Comparison of ENCODE assay signal across 9 mouse cellular contexts in the genomic region with DNA sequence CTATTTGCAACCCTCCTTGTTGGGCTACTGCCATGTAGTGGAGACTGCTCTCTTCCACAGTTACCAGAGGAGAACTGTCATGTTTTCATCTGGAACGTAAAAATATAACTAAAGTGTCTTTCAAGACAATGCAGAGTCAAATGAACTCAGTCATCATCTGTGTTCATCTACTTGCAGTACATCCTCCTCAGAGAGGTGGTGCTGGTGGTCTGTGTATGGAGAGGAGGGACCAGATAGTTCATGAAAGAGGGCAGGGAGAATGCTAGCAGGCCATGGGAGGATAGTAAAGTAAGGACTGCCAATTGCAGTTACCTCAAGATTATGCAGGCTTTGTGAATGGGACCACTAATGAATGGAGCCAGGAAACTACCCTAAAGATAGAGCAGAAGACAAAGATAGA.
A peak's percentile ranks its signal among the peaks of the same experiment; 100 is the strongest.
DNase-seq lines count a peak whose midpoint lies in the region.
"Had no signal": no experiment of that assay in that cellular context is flagged by ENCODE, and none has a peak within 500 bp of the region (broad histone marks: within the 10 kb centered on the region; RNA-seq: fewer than 3 reads in every experiment).

No protein-coding gene starts in this region.

- H3K27ac ChIP-seq in forebrain, embryonic 10.5 days: no peak overlapping the region
- H3K27ac ChIP-seq: limb, embryonic 15.5 days; stomach, embryonic 15.5 days had no signal

- no peak overlapping the region for H3K4me3 ChIP-seq in forebrain, embryonic 10.5 days
- H3K4me3 ChIP-seq: limb, embryonic 15.5 days; stomach, embryonic 15.5 days had no signal

- 73% methylated on average over 1 of the region's 1 CpGs for WGBS in forebrain, embryonic 10.5 days

- no peaks in the 10 kb centered on the region for H3K36me3 ChIP-seq in forebrain, embryonic 10.5 days (replicated peaks)
- H3K36me3 ChIP-seq: limb, embryonic 15.5 days; stomach, embryonic 15.5 days had no signal

- peaks cover 5% of the 10 kb centered on the region for H3K9me3 ChIP-seq in forebrain, embryonic 10.5 days
- H3K9me3 ChIP-seq: limb, embryonic 15.5 days; stomach, embryonic 15.5 days had no signal

- peak; percentile 8 to 18 for DNase-seq in kidney, postnatal 4 days
- DNase-seq in kidney, adult 11 months: no peak
- peak; percentile 78 for DNase-seq in brain, adult 2 months (ENCODE audit: low read depth, low spot score)
- DNase-seq in cerebellum, adult 9-11 months: peak; percentile 12
- DNase-seq in retina, embryonic 14.5 days (ENCODE audit: low spot score): peak; percentile 31
- DNase-seq in forebrain, embryonic 10.5 days (ENCODE audit: extremely low spot score, low spot score): no peak
- DNase-seq in spleen, adult 12 weeks (ENCODE audit: low spot score): no peak

- H3K27me3 ChIP-seq in forebrain, embryonic 10.5 days (ENCODE audit: poor library complexity, severe bottlenecking): no peaks in the 10 kb centered on the region
- H3K27me3 ChIP-seq: limb, embryonic 15.5 days; stomach, embryonic 15.5 days had no signal

- H3K4me1 ChIP-seq in forebrain, embryonic 10.5 days: no peaks in the 10 kb centered on the region
- H3K4me1 ChIP-seq: limb, embryonic 15.5 days; stomach, embryonic 15.5 days had no signal

Comparison
In these comparisons a context has a peak if more than half of its experiments do, and no peak if none do; other contexts are left out.
1. DNase-seq: peak in kidney, postnatal 4 days (2 of 2), brain, adult 2 months (single experiment), cerebellum, adult 9-11 months (single experiment) and retina, embryonic 14.5 days (single experiment); none in kidney, adult 11 months (single experiment), forebrain, embryonic 10.5 days (single experiment) and spleen, adult 12 weeks (single experiment).